Mouse (Mus musculus) spleen, postnatal 10 days (tissue): ENCODE measurements around the gene Hpcal4.

ENCODE experiments used
- DNase-seq, 2 experiments: peaks; one replicate each; pipeline ENCODE4 v3.0.0; 2021 to 2022; ENCODE audit warnings: low spot score in 2 of 2

Gene Hpcal4

DNA sequence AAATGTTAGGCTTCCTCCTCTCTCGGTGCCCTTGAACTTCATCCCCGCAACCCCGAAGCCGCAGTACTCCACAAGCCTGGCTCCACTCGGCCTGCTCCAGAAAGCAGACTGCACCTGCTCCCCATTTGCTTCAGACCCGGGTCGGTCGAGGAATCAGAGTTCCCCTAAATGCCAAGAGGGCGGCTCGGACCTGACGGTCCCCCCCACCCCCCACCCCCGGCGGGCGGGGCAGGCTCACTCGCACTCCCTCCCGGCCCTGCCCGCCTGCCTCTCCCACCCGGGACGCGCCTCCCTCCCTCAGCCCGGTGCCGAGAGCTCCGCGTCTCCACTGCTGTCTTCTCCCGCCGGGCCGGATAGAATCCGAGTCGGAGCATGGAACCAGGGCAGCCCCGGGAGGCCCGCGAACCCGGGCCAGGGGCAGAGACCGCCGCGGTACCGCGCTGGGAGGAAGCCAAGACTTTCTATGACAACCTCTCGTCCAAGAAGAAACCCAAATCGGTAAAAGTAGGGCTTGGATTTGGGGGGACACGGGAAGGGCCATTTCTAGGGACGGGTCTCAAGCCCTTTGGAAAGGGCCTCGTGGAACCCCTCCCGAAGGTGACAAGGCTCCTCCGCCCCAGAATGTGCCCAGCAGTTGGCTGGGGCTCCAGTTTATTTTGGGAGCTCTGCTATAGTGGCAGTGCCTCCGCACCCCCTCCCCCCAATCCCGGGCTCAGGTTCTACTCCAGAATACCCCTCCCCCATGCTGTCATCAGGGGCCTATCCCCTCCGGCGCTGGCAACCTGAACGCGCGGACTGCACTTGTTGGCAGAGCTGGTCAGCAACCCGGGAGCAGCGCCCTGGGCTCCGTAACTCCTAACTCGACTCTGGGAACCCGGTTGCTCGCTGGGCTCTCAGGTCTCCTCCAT is 18.4 kb downstream of the Hpcal4 start, which contains the start of gene Nt5c1a:
Gene Nt5c1a, plus strand, starts transcription at position 319 of the 908 bp plus-strand sequence.
- DNase-seq: no peak

DNA sequence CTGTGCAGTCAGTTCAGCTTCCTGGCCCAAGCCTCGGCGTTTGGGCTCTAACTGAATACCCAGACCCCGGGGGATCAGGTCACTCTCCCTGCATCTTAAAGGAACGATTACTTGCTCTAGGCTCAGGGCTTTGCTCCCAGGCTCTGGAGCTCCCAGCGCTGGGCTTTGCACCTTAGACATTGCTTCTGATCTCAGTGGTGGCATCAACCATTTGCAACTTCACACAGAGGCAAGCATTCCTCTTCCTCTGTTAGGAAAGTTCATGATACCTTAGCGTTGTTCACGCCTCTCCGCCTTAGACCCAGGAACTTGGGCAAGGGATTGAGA is 19.0 kb downstream of the Hpcal4 start:
- no peak for DNase-seq

DNA sequence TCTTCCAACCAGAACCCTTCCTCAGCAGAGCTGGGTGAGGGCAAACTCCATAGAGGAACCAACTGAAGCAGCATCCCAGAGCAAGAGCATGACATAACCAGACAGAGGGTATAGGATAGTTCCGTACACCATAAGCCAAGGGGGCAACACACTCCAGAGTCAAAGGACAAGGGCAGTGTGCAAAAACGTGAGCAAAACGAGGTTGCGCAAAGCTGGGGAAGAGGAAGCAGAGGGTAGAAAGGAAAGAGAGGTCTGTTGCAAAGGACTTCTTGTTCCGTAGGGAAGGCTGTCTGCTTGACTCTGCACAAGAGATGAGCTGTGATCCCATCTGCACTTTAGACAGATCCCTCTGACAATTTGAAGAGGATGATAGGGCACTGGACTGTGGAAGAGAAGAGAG is 24.3 kb downstream of the Hpcal4 start:
- no peak for DNase-seq

DNA sequence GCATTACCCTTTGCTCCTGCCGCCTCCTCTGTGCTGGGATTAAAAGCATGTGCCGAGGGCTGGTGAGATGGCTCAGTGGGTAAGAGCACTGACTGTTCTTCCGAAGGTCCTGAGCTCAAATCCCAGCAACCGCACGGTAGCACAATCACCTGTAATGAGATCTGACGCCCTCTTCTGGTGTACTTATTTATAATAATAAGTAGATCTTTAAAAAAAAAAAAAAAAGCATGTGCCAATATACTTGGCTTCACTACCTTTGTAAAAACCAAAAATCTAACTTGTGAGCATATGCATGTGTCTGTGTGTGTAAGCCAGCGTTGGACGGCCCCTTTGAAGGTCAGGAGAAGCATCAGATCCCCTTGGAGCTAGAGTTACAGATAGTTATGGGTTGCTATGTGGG is 28.0 kb downstream of the Hpcal4 start:
- no peak for DNase-seq

DNA sequence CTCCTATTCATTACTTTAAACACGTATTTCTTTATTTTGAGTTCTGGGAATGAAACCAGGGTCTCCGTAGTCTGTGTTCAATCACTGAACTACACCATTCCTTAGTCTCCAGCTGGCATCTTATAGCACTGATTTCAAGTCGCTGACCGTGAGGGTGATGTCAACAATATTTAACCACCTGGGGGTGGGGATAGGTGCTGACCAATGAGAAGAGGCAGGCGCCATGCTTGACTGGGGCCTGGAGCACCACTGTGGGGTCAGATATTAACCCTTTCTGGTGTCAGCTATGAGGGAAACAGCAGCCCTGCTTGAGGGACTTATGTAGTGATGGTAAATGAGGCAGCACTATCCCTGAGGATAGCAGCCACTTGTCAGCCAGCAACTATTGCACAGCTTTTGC is 28.4 kb downstream of the Hpcal4 start:
- DNase-seq: no peak

DNA sequence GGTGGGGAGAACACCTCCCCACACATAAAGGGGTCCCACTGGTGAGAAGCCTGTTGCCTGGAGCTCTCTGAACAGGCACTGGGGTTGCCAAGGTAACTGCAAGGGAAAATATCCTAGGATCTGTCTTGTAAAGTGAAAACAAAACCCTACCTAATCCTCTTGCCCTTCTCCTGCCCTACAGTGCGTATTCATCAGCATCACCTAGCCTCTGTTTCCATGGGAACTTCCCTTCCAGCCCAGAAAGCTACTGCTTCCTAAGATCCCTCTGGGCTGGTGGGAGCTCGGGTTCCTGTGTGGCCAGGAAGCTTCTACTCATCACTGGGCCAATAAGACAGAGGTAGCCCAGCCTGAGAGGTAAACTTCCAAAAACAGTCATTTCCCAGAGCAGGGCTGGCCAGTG is 29.3 kb downstream of the Hpcal4 start:
- no peak for DNase-seq

DNA sequence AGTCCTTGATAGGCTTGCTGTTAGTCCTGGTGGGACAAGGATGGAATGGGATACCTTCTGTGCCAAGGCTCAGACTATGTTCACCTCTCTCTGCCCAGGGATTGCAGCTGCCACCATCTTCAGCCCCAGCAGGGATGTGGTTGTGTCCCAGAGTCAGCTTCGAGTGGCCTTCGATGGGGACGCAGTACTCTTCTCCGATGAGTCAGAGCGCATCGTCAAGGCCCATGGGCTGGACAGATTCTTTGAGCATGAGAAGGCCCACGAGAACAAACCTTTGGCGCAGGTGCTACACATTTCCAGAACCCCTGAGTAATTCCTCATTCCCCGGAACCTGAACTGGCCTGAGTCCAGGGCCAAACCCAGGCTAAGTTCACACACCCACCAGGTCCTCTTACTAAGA is 30.9 kb downstream of the Hpcal4 start:
- DNase-seq: no peak

DNA sequence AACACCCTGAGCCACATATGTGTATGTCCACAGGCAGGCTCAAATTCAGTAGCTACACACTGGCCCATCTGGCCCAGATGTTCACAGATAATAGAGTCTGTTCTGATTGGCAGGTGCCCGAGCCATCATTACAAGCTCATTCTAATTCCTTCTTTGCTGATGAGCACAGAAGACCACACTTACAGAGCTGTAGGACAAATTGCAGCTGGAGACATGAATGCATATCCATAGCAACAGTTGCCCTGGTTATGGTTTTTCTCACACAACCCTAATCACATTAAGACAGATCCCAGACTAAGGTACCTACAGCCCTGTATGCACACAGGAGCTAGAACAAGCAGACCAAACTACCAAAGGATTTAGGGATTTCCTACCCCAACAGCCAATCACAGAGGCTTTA is 32.3 kb downstream of the Hpcal4 start:
- no peak for DNase-seq

DNA sequence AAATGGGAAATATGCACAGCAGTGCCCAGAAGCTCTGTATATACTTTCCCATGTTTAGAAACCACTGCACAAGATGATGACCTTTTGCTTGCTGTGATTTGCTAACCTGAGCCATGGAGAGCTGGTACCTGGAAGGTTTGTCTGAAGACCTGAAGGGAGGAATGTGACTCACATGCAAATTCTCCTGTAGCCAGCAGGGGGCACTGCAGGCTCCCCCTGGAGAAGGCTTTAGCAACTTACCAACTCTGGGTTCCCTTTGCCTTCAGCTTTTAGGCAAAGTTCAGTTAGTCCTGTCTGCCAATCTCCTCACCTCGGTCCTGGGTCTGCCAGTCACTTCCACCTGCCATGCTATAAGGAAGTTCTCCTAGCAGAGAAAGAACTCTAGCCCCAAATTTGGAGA is 33.8 kb downstream of the Hpcal4 start:
- peak; percentile 38 to 67 for DNase-seq

DNA sequence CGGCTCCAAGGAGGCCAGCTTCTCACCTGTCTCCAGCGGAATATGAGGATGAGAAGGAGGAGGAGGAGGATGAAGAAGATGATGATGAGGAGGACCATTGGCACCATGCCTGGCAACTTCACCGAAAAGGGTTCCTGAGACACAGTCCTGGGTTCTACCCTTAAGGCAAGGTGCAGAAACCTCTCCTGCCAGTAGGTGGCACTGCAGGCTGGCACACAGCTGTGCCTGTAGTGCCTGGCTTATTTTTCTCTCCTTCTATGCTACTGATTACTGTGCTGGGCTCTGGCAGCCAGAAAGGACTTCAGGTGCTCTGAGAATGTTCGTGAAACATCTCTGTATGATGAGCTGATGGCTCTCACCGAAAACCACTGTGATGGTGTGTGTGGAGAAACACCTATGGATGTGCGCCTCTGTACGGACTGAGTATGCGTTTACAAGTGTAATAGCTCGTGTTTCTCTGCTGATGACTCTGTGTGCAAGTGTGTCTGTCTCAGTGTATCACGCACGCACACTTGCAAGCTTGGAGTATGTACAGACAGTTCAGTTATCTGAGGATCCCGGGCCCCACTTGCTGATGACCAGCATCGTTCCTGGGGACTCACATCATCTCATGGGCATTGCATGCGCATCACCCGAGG is 36.8 kb downstream of the Hpcal4 start:
- peak; percentile 55 to 81 for DNase-seq

DNA sequence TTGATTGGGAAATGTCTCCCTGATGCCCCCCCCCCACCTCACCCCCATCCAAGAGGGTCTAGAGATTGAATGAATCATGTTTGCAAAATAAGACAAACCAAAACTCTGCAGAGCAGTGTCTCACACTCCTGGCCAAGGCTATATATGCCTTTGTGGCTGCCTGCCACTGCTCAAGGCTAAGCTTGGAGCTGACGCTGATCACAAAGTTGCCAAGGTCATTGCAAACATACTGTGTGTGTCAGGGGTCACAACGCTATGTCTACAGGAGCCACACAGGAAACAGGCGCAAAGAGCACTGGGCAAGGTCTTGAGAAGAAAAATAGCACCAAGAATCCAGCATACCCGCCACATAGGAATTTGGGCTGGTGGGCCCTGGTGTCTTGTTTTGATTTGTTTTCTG is 37.6 kb downstream of the Hpcal4 start:
- no peak for DNase-seq

DNA sequence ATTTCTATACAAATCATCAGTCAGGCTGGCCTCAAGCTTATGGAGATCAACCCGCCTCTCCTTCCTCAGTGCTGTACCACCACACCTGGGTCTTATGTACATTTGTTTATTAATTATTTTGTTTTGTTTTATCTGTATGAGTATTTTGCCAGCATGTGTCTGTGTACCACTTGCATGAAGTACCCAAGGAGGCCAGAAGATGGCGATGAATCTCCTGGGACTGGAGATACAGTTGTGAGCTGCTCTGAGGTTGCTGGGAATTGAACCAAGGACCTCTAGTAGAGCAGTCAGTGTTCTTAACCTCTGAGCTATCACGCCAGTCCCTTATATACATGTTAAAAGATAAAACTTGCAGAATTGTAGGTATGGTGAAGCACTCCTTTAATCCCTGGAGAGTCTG is 40.3 kb downstream of the Hpcal4 start:
- peak in 1 of 2 experiments; percentile 58 for DNase-seq

DNA sequence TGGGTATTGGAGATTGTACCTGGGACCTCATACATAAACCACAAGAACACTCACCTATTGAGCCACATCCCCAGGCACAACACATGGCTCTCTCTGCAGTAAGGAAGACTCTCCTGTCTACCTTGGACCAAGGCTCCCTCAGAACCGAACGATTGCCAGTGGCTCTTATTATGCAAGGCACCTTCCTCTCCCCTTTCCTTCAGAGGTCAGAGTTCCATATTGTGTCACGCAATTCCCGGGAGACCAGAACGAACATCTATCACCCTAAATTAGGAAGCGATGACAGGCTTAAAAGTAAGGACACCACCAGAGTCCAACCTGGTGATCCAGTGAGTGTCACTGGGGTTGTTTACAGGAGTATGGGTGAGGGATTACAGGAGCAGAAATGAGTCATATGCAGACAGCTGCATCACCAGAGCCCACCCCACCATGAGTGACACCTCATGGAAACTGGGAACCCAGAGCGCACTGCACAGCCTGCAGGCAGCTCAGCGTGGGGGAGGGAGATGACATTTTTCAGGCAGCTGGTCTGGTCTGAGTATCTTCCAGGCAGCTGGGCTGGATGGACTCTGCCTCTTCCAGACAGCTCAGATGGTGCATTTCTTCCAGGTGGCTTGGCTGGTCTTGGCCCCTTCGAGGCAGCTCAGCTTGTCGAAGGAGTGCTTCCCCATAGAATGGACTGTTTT is 42.8 kb downstream of the Hpcal4 start:
- no peak for DNase-seq

DNA sequence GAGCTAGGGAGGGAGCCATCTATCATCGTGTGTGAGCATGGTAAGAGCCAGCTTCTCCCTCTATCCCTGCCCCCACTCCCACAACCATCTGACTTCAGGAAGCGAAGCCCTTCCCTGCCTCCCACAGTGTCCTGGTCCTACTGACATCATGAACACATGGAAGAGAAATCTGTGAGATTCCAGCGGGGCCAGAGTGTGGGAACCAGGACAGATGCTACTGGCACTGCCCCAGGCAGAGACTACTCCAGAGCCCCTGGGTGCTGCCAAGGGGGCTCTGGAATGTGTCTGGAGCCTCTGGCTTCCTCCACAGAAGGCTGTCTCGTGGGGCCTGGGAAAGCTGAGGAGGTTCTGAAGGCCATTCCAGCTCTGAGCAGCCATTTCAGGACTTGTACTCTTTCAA is 44.7 kb downstream of the Hpcal4 start:
- no peak for DNase-seq

DNA sequence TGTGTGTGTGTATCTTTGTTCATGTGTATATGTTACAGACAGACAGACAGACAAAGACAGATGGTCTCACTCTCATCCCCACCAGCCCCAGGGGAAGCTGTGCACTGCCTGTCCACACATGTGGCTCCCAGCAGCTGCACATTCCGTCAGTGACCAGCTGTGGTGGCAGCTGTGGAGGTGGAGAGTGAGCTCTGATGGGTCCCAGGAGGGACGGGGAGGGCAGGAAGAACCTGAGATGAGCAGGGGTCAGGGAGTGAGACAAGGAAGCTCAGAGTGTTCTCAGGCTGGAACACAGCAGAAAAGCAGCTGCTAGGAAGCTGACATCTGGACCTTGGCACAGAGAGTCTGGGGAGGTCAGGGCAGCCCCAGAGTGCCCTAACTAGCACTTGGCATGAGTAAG is 45.2 kb downstream of the Hpcal4 start:
- peak in 1 of 2 experiments; percentile 30 for DNase-seq

DNA sequence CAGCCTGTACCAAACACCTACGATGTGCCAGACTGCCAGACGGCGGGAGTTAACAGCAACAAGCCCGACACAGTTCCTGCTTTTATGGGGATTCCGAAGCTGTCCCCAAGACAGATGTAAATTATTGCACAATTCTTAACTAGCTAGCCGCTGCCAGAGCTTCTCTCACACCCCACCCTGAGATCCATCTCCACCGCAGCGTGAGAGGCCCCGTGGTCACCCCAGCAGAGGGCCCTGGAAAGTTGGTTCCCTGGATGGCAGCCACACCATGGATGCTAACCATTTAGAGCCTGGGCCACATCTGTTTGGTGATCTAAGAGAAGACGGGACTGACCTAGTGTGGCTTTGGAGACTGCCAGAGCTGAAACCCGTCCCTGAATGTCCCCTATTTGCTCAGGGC is 46.1 kb downstream of the Hpcal4 start:
- no peak for DNase-seq

DNA sequence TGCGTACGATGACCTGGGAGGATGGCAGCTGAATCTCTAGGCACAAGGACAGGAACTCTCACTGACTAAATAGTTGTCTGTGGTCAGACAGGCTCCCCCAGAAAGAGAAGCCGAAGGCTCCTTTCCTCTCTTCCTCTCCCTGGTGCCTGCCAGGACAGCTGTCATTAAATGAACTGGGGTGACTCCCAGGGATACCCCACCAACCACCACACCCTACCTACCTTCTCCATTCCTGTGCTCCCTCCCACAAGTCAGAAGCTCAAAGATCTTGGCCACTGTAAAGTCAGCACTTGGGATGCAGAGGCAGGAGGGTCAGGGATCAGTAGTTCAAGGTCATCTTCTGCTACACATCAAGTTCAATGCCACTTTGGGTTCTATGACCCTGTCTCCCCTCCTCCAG is 49.8 kb downstream of the Hpcal4 start:
- no peak for DNase-seq

DNA sequence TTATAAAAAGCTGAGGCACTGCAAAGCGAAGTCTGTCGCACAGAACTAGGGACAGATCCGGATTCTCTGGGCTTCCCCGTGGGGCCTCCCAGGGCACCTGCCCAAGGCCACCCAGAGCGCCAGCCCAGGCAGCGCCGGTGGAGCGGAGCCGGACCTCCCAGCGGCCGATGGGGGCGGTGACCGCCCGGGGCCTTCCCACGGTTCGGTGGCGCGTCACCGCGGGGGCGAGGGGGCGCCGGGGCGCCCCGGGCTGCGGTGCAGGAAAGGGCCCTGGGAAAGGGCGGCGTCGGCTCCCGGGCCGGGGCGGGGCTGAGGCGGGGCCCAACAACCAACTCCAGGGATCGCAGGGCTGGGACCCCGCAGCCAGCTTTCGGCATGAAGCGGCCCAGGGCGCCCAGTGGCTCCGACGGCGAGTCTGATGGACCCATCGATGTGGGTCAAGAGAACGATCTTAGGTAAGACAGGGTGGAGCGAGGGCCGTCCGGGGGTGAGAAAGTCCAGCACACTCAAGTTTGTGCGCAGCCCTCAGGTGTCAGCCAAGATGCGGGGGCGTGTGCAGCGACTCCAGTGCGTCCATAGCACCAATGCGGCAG is 50.6 kb downstream of the Hpcal4 start, which contains the start of gene Heyl:
Gene Heyl, plus strand, starts transcription at position 65 of the 593 bp plus-strand sequence.
- DNase-seq: peak in 1 of 2 experiments; percentile 34

DNA sequence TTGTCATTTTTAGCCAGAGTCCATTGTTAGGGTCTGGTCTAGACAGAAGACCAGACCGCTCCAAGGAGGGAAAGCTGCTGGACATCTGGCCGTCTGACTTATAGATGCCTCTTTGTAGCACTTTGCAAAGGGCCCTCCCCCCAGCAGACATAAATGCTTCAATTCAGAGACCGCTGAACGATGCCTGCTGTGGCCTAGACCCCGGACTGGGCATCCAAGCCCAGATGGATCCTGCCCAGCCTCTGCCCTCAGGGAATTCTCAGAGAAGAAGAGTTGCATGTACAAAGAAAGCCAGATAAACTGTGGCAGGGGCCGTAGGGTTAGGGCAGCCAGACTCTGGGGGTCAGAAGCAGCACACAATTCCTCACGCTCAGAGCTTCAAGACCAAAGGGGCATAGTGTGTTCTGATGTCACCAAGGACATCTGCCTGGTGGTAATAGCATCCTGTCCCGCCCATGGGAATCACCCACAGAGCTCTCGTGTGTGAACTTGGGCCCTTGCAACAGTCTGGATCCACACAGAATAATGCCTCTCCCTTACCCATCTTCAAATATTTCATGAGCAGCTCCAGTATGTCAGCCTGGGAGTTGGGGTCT is 52.9 kb downstream of the Hpcal4 start:
- DNase-seq: no peak

DNA sequence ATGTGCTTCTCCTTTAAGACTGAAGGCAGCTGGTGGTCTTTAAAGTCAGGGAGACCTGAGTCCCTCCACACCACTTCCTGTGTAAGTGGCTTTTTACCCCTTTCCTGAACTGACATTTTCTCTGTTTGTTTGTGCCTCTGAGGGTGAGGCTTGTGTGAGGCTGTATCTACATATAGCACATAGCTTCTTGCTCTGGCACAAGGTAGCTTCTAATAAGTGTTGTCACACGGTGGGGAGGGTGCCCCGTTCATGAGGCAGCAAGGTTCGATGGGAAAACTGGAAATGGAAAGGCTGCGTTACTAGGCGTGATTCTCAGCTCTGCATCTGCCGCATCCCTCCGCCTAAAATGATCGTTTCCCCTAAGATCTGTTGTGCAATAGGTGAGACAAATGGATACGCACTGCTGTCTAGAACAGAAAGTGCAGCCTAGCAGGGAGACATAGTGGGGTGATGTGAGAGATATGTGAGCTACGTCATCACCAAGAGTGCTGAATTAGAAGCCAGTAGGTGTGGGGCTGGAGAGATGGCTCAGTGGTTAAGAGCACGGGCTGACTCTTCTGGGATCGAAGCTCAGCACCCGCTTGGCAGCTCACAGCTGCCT is 53.5 kb downstream of the Hpcal4 start:
- no peak for DNase-seq
